Mouse (Mus musculus): ENCODE results near the gene Cp.
A peak's percentile ranks its signal among the peaks of the same experiment; 100 is the strongest.
"Not testable (repeated sequence)": the region's sequence is repeated elsewhere in the genome, so short reads cannot be mapped to it uniquely, and the experiment has no call there.

Gene Cp

DNA sequence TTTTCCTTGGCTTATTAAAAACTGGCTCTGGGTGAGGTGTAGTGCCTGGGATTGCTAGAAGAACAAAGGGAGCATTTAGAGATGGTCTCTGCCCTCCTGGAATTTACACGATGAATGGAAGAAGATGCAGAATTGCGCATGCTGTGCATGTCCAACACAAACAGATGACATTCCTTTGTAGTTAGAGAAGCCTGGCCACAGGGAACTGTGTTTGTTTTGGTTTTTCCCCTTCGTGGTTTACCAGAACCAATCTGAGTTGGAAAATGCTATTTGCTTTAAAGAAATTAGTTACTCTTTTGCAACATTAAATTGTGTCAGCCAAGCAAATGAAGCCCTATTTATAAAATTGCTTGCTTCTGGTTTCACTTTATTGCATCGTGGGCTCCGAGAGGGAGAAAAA, at the start of gene Cp:
Gene Cp, plus strand, starts transcription at position 170 of the 400 bp plus-strand sequence.
- DNase-seq (ENCODE audit: low read depth, low spot score): peak; percentile 32

DNA sequence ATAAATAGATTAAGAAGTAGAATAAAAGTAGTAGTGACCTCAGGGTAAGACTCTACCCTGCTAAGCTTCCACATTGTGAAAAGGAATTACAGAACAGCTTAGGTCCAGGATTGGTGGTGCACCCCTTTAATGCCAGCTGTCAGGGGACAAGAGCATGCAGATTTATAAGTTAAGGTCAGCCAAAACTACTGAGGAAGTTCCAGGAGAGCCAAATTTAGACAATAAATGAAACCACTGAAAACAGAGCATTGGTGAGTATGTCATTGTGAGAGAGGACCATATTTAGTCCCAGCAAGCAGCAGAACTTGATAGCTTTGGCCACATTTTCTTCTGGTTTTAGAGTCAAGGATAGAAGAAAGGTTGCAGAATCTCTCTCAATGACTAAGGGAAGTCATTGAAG, 8.3 kb upstream of the Cp start:
- no peak for DNase-seq (ENCODE audit: low read depth, low spot score)

DNA sequence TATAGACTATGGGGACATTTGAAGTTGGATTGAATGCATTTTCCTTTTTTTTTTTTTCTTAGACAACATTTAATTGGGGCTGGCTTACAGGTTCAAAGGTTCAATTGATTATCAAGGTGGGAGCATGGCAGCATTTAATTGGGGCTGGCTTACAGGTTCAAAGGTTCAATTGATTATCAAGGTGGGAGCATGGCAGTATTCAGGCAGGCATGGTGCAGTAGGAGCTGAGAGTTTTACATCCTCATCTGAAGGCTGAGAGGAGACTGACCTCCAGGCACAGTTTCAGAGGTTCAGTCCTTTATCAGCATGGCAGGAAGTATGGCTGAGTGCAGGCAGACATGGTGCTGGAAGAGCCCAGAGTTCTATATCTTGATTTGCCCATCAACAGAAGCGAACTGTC, 7.5 kb upstream of the Cp start:
- DNase-seq (ENCODE audit: low read depth, low spot score): not testable (repeated sequence)

DNA sequence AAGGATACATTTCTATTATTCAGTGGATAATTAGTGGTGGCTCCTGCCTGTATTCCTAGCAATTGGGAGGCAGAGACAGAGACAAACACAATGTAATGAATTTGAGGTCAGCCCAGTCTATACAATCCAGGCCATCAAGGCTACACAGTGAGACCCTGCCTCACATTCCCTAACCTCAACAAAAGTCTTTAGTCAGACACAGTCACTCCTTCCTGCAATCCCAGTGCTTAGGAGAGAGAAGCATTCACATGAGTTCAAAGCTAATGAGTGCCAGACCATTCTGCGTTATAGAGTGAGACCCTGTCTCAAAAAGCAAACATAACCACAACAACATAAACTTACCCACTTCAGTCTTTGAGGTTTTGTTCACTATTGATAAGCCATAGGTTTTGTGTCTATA, 3.4 kb upstream of the Cp start:
- DNase-seq (ENCODE audit: low read depth, low spot score): no peak

DNA sequence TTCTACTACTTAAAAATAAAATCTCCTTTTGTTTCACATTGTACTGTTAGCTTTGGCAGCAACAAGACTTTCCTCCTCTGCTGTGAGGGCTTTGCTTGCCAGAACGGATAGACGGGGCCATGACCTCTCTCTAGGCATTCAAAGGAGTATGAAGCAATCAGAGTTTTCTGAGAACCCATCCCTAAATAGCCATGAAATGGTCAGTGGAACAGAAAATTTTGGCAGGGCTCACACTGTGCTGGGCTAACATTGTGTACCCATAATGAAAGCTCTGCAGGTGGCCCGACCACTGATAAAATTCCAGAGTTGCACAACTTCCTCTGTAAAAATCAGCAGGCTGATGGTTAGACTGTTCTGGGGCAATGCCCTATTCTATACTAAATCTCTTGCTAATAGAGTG, 3.0 kb upstream of the Cp start:
- DNase-seq (ENCODE audit: low read depth, low spot score): no peak

DNA sequence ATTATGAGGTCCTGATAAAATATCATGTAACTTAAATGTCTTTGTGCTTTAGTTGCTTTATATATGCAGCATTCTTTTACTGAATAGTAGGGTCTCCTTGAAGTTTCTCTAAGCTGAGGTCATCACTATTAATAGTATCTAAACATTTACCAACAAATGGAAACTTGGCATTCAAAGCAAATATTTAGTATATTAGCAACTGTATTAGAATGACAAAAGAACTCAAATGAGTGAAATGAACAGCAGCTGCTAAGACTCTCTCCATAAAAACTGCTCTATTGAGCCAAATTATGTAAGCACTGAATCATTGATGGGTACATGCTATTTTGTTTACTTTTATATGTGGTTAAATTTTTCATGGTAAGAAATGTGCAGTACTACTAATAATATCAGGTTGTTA, 1.2 kb downstream of the Cp start:
- no peak for DNase-seq (ENCODE audit: low read depth, low spot score)

DNA sequence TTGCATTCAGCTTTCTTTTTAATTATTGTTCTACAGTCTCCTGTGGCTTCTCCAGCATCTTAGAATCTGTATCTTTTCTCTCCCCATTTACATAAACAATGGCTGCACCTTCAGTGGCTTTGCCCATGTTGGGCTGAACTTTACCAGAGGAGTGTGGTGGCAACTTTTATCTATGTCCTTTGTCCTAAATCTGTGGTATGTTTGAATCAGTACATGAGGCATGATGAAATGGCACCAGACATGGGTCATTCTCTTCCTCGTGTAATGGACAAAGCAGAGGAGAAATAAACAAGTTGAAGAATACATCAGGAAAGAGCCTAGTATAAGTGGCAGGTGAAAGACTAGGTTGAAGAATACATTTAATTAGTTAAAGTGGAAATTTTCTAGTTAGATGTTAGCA, 2.1 kb downstream of the Cp start:
- DNase-seq (ENCODE audit: low read depth, low spot score): no peak

DNA sequence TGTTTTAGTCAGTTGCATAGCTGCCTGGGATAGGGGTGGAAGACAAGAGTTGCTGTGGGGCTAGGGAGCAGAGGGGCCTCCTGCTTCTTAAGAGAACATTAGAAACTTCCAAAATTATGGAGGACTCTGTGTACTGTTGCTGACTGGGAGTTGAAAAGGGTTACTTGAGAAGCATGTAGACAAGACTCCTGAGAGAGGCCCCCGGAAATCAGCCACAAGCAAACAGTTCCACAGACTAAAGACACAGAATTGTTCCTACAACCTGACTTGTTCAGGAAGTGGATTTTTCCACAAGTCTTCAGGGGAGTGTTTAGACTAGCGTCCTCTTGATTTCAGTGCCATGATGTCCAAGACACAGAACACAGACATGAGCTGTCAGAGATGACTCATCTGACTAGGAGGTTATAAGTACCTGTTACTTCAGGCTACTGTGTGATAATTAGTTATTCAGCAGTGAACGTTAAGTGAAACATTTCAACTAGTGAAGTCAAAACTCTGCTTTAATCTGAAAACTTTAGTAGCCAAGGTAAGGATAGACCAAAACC, 3.8 kb downstream of the Cp start:
- no peak for DNase-seq (ENCODE audit: low read depth, low spot score)

DNA sequence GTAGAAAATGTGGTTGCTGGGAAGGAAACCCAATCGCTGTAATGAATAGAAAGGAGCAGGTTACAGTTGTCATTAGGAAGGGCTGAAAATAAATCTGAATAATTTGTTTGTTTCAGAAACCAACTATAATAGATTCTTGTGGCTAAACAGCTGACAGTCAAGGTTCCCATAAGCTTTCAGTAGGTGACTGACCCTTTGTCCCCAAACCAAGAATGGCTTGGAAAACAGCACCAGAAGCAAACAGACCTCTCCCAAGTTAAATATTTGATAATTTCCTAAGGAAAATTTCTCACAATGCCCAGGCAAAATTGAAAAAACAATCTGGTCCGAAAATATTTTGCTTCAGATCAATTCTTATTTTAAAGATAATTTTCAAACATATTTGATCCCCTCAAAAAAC, 4.5 kb downstream of the Cp start:
- DNase-seq (ENCODE audit: low read depth, low spot score): no peak

DNA sequence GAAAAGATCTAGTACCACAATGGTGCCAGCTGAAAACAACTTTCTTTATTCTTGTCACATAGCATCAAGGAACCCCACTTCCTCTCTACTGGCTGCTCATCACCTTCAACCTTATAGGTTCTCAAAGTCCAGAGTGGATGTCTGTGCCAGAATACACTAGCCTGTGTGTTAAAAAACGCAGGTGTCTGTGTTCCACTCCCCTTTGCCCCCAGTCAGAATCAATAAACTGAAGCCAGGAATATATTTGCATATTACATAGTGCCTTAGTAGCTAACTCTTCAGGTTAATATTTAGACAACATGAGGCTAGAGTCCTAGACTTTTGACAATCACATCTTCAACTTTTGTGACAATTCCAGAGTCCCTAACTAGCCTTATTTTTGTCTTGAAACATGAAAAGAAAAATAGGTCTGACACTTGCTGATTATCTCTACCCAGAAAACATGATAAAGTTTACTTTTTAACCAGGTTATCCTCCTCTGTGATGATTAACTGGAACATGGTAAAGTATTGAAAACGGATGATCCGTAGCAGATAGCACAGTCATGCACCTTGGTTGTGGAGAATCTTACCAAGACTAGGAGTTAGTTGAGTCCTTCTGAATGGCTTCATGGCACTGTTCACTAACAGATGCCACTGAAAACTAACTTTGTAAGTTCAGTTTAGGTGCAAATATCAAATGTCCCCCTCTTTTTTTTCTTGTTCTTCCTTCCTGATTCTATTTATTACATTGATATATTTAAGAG, 6.1 kb downstream of the Cp start:
- no peak for DNase-seq (ENCODE audit: low read depth, low spot score)

DNA sequence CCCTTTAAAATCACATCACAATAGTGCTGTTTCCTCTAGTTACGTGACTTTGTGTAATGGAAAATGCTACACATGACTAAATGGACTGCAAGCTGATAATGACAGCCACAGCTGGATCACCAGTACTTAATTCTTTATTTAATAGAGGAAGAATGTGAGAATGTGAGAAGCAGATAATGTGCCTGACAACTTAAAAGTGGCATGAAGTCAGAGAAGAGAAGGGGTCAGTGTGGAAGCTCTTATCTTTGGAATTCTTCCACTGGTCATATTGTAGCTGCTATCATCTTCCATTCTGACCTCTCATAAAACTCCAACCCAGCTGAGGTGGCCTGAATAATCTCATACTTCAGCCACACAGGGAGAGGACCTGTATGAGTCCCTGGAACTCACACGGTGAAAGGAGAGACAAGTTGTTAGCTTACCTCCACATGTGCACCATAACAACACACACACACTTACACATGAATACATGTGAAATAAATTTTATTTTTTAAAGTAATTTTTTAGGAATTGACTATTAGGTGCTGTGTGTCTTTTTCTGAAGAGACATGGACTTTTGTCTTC, 7.9 kb downstream of the Cp start:
- DNase-seq (ENCODE audit: low read depth, low spot score): no peak

DNA sequence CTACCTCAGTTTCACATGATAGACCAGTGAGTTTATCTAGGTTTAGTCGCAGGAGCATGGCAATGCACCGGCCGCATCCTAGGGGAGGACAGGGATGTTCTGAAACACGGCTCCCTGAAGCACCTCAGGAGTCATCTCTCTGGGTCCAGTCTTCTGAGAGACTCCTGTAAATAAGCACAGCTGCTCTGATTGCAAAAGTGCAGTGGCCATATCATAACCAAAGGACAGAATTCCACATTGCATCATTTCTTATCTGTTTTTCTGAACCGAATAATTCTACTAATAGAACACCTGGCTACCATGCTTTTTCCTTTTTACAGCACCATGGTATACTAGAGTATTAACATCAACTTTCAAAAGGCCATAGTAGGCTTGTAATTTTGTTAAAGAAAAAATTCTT, 8.4 kb downstream of the Cp start:
- DNase-seq (ENCODE audit: low read depth, low spot score): no peak

DNA sequence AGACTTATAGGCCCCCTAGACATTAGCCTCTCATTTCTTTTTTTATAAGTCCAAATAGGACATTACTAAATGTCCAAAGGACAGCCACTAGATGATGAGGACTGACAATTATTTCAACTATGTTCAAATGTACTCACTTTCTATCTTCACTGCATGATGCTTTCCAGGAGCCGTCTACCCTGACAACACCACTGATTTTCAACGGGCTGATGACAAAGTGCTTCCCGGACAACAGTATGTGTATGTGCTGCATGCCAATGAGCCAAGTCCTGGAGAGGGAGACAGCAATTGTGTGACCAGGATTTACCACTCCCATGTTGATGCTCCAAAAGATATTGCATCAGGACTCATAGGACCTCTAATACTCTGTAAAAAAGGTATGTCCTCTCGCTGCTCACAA, 9.2 kb downstream of the Cp start:
- DNase-seq (ENCODE audit: low read depth, low spot score): no peak

DNA sequence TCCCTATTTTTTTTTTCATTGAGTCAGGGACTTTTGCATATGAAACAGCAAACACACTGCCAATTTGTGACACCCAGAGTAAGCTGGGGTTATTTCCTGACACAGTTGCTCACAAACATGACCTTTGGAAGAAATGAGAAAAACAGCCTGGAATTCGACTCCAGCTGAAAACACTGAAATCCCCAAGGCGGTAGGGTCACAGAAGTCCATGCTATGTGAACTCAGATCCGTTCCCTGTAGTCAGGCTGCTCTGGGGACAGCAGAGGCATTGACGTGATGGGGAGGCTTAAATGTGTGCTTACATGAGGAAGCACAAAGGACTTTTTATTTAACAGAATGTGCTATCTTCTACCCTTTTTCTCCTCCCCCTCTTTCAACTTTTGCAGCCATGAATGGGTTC, 21.6 kb downstream of the Cp start:
- DNase-seq (ENCODE audit: low read depth, low spot score): no peak

DNA sequence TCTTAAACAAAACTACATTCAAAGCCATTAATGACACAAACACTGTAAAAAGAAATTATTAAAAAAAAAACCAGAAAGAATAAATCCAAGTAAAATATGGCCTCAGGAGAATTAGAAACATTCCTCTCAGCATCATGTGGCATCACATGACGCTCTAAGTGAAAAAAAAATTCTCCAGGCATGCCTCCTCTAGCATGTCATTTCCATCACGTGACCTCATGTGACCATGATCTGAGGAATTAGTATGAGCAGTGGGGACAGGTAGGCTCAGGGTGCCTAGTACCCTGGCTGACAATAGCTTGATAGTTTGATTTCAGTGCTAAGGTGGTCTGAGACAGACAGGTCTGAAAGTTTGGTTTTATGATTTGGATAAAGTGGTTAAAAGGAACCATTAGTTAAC, 24.3 kb downstream of the Cp start:
- DNase-seq (ENCODE audit: low read depth, low spot score): no peak

DNA sequence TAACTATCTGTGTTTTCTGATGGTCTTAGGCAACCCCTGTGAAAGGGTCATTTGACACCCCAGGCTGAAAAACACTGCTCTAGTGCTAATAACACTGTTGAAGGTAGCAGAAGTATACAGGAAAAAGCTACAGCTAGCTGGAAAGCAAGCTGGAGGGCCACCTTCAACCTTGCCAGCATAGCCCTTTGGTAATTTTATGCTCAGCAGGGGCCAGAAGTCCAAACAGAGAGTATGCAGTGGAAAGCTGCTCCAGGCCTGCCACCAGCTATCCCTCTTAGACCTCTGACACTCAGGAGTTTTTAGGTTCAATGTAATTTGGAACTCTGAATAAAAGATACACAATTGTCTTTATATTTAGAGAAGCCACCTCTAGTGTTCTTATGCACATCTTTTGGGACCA, 26.0 kb downstream of the Cp start:
- DNase-seq (ENCODE audit: low read depth, low spot score): no peak

DNA sequence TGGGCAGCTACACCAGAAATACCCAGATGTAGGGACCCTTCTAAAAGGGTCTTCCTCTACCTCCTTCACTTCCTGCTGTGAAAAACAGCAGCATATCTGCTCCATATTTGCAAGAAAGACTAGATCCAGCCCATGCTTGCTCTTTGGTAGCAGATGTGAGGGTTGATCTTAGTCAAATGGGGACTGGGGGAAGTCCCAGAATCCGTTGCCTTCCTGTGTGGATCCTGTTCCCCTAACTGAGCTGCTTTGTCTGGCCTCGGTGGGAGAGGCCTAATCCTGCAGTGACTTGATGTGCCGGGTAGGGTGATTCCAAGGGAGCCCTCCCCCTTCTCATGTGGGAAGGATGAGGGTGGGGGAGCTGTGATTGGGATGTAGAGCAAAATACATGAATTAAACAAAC, 29.3 kb downstream of the Cp start:
- peak; percentile 15 for DNase-seq (ENCODE audit: low read depth, low spot score)

DNA sequence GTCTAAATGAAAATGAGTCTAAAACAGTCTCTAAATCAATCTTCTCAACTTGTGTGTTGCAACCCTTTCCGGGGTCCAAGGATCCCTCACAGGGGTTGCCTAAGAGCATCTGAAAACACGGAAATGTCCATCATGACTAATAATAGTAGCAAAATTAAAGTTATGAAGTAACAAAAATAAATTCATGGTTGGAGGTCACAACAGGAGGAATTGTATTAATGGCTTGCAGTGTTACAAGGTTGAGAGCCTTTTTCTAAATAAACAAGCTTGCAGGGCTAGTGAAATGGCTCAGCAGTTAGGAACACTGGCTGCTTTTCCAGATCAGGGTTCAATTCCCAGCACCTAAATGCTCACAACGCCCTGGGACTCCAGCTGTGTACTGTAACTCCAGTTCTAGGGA, 33.2 kb downstream of the Cp start:
- DNase-seq (ENCODE audit: low read depth, low spot score): no peak

DNA sequence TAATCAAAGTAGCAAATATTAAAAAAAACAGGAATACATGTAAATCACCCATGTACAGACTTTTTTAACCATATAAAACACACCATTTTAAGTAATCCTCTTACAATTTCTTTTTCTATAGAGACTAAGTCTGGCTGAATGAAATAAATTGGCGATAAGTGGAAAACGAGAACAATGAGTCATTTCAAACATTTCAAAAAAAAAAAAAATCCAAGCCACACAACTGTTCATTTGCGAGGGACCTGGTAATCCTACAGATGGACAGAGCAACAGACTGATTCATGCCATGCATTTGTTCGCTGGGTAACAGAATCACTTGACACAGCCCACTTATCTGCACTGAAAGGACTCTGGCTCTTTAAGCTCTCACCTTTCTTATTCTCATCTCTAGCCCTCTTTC, 35.5 kb downstream of the Cp start:
- DNase-seq (ENCODE audit: low read depth, low spot score): no peak

DNA sequence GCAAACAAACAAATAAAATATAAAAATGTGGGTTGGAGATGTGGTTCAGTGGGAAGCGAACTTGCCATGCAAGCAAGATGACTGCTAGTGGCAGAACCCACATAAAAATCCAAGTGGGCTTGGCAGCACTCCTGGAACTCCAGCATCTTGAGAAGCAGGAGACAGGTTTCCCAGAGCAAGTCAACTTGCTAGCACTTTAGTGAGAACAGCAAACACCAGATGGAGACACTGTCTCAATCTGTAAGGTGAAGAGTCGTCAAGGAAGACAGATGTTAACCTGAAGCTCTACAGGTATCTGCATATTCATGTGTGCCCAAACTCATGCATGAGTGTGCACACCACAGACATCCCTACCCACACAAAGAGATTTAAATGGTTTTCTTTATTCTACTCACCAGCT, 42.7 kb downstream of the Cp start:
- no peak for DNase-seq (ENCODE audit: low read depth, low spot score)

DNA sequence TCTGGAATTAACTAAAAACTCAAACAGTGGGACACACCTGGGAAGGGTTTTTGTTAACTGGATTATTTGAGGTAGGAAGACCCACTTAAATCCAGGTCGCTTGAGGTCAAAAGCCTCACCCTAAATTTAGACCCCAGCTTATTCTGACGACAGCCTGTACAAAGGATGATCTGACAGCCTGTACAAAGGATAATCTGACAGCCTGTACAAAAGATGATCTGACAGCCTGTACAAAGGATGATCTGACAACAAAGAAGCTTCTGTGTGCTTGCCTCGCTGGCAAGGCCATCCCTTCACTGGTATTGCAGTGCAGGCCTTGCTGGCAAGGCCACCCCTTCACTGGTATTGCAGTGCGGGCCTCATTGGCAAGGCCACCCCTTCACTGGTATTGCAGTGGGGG, 44.0 kb downstream of the Cp start:
- no peak for DNase-seq (ENCODE audit: low read depth, low spot score)

DNA sequence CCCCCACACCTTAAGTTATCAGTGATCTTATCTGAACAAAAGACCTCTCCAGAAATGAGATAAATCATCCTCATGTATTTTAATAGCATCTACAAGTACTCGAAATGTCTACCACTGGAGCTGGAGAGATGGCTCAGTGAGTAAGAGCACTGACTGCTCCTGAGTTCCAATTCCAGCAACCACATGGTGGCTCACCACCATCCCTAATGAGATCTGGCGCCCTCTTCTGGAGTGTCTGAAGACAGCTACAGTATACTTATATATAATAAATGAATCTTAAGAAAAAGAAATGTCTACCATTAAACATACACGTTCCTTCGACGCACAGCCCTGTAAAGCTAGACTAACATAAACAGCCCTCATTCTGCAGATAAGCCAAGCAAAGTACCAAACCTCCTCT, 45.9 kb downstream of the Cp start:
- peak; percentile 43 for DNase-seq (ENCODE audit: low read depth, low spot score)

DNA sequence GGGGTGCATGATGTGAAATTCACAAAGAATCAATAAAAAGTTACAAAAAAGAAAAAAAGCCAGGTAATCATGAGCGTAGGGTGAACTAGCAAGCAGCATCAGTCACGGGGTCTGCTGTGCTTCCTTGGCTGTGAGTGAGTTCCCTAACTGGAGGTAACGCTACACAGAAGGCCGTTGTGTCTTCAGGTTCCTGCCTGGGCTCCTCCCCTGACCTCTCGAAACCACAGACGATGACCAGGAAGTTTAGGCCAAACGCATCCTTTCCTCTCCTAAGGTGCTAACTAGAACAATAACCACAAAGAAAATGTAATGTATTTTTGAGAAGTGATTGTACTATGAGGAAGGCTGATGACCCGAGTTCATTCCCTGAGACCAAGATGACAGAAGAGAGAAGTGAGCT, 47.6 kb downstream of the Cp start:
- DNase-seq (ENCODE audit: low read depth, low spot score): no peak

DNA sequence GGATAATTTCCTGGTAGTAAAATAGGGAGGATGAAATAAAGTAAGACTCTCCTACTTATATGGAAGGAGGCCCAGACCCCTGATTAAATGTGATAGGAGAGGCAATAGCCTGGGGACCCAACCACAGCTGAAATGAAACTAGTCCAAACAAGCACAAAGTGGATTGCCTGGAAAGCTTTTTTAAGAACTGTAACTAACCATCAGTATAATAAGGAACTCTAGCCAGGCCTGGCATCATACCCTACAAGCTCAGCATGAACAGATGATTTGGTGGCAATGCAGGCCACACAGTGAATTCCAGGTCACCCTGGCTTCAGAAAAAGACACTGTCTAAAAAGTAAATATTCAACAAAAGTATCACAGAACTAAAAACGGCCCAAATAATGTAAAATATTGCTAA, 48.8 kb downstream of the Cp start:
- DNase-seq (ENCODE audit: low read depth, low spot score): no peak
